In the genomic region with DNA sequence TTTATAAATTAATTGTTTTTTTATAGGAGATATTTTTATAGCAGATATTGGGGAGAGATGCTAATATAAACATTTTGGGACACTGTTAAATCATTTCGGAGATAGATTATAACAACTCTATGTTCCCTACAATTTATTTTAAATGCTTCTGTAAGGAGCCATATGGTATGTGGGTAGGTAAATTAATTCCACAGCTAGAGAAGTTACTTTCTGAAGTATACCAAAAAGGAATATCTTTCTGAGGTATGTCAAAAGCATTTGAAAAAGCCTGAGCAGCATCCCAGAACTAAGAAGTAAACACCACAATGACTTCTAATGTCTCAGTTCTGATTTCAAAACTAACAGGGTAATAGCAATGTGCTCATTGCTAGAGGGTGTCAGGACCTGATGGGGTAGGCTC, we compare ENCODE assay signal across 25 mouse cellular contexts. TPM values are rescaled to one million over a fixed set of nuclear protein-coding genes. Genes with fewer than 3 reads are reported as not detected.
"Had no signal": no experiment of that assay in that cellular context is flagged by ENCODE, and none has a peak within 500 bp of the region (broad histone marks: within the 10 kb centered on the region; RNA-seq: fewer than 3 reads in every experiment).

No protein-coding gene starts in this region.

- H3K4me3 ChIP-seq: gastrocnemius, adult 2 months; heart, embryonic 10.5 days; heart, embryonic 12.5 days; hindbrain, embryonic 10.5 days; hindbrain, embryonic 12.5 days; intestine, embryonic 15.5 days; kidney, embryonic 15.5 days; limb, embryonic 10.5 days; limb, embryonic 12.5 days; liver, embryonic 13.5 days; liver, embryonic 15.5 days had no signal

- H3K4me1 ChIP-seq: heart, embryonic 10.5 days; heart, embryonic 12.5 days; hindbrain, embryonic 10.5 days; hindbrain, embryonic 12.5 days; intestine, embryonic 15.5 days; kidney, embryonic 15.5 days; limb, embryonic 10.5 days; limb, embryonic 12.5 days; liver, embryonic 13.5 days; liver, embryonic 15.5 days had no signal

- H3K27ac ChIP-seq: gastrocnemius, adult 2 months; heart, embryonic 10.5 days; hindbrain, embryonic 10.5 days; hindbrain, embryonic 12.5 days; hindbrain, embryonic 14.5 days; intestine, embryonic 15.5 days; kidney, embryonic 15.5 days; kidney, postnatal 0 days; limb, embryonic 10.5 days; limb, embryonic 12.5 days; liver, embryonic 13.5 days; liver, embryonic 15.5 days had no signal

- DNase-seq: gastrocnemius, adult 2 months; gastrocnemius, postnatal 10 days; gastrocnemius, postnatal 25 days; heart, adult 18-20 months; heart, postnatal 10 days; heart, postnatal 4 days; kidney, adult 18-20 months; kidney, adult 9 months; kidney, postnatal 14 days; kidney, postnatal 36 days; layer of hippocampus, adult 9-11 months; liver; liver, embryonic 13.5 days had no signal

RNA-seq across cellular contexts. Expression of gene Aldh1a1, which starts 49.4 kb away (rescaled TPM):
- polyA plus RNA-seq: inflammation-experienced regulatory T-cells, adult 6 months; limb, embryonic 12.5 days had no signal
